Mouse (Mus musculus) activated CD4-positive, CD25-positive, alpha-beta regulatory T cell, adult 4 months (primary cell): ENCODE measurements around the gene Ypel1. TPM values are rescaled to one million over a fixed set of nuclear protein-coding genes. Genes with fewer than 3 reads are reported as not detected.
A peak's percentile ranks its signal among the peaks of the same experiment; 100 is the strongest.

Source experiments
- ATAC-seq: one replicate; pipeline ENCODE4 v1.8.0; 2017
- polyA plus RNA-seq, 2 experiments: library from polyadenylated mRNA; unstranded; fragments of 100-300 nt; shearing (Covaris generic); gene quantifications; one replicate each; pipeline ENCODE4 v1.2.1; 2017

The Ypel1 gene
- polyA plus RNA-seq: 1 to 10 TPM; 3.2 to 3.8 TPM

DNA sequence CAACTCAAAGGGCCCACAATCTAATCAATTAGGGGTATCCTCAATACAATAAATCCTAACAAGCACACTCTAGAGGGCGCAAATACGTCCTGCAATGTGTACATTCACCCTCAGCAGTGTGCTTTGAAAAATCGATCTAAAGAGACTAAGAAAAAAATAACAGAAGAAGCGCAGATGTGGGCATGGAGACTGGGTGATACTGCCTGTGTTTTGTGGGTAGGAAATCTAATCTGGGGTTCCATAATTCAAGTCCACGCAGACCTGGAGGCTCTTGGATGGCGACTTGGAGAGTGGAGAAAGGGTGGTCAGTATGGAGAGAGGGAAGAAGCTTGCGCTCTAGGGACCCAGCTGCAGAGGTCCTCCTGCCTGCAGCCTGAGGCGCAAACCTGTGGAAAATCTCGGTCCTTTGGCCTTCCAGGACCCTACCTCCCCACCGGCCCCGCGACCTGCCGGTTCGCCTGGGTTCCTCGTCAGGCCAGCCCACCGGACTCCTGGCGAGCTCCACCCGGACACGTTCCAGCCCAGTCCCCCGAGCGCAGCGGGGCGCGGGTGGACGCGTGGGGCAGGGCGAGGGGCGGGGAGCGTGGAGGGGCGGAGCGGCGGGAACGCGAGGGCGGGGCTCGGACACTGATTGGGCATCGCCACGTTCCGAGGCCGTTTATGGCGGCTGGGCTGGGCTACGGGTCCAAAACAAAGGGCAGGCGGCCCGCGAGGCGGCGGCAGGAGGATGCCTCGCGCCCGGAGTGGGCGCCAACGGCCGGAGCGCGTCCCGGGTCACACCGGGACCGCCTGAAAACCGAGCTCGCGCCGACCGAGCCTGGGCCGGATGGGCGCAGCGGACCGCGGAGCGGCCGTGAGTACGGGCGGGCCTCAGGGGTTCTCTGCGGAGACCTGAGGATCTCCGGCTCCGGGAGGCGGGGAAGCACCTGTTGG lies at the start of gene Ypel1:
Ypel1 (plus strand) TSS at position 186 of the 933 bp plus-strand sequence.
- ATAC-seq: peak; percentile 79

DNA sequence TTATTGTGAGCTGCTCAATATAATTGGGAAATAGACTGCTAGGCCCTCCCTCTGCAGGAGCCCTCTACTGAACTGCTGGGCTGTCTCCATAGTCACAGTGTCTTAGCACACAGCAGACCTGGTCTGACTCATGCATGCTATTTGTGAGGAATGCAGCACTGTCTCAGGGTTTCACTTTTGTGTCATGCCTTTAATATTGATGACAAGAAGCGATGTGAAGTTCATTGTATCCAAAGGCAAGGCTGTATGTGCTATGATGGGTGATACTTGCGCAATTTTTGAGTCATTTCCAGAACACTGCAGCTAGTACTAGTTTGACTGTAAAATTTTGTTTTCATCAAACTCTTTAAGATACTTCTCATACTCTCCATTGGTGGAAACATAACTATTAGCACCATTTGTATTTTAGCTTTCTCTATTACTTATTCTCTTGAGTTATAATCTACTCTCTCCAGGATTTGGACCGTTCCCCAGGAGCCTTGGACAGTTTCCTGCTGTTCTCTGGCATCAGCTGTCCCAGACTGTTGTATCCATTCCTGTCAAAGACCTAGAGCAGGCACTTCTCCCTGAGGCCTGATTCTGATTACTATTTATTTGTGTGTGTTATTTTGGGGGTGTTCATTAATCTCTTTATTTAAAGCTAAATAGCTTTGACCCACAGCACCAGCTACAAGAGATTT lies 44.9 kb upstream of the Ypel1 start:
- peak; percentile 54 for ATAC-seq

DNA sequence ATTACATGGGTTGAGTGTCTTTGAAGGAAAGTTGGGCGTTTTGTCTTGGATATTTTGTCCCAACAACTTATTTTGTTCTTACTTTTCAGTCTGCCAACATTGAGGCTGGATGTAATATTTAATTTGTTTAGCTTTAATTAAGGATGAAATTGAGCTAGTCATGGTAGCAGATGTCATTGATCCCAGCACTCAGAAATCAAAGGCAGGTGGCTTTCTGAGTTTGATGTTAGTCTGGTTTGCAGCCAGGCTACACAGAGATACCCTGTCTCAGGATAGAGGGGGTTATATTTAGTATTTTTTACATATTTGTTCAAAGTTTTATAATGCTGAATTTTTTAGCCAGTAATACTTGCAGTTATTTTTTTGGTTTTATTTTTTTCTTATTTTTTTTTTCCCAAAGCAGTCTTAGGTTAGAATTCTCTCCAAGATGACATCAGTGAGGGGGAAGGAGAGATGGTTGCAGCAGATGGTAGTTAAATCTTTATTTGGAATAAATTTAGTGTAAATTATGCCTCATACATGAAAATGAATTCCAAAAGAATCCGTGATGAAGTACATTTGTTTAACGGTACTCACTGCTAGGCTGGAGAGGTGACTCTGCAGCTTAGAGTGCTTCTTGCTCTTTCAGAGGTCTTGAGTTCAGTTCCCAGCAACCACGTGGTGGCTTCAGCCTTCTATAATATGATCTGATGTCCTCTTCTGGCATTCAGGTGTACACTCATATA lies 39.4 kb upstream of the Ypel1 start:
- ATAC-seq: no peak

DNA sequence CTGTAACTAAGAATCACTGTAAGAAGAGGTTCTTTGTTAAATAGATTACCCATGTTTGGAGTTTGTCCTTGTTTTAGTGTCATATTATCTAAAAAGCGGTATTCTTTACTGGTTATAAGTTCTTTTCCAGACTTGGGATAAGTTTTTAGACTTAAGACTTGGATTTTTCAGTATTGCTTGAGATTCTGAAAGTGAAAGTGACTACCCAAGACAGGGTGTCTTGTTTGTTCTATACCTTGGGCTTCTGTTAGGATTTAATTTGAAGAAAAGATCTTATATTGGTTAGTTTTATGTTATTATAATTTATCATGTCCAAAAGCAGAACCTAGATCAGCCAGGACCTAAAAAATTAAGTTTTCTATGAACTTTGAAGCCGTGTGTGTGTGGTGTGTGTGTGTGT lies 35.7 kb upstream of the Ypel1 start:
- peak; percentile 54 for ATAC-seq

DNA sequence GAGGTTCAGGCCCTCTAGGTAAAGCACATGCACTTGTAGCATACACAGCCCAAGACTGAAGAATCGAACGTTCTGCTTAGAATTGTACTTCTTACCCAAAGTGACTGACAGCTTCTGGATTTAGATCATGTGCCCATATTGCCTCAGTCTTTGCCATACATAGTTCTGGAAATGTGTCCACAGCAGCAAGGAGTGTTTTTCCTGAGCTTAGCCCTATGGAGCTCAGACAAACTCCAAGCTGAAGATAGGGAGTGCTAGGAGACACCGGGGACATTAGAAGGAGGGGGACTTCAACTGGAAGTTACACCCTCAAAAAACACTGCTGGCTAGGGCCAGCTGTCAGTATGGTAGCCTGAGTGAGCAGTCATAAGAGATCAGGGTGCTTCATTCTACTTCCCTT lies 28.8 kb upstream of the Ypel1 start:
- no peak for ATAC-seq

DNA sequence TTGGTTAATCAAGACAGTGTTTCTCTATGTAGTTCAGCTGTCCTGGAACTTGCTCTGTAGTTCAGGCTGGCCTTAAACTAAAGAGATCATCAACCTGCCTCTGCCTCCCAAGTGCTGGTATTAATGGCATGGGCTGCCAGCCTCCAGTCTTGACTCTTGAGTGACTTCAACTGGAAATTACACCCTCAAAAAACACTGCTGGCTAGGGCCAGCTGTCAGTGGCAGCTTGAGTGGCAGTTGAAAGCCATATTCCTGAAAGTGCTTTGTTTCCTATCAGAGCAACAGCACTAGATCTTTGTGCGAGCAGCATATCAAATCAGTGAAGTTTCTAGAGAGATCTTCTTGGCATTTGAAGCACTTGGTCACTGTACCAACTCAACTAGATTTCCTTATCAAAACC lies 28.1 kb upstream of the Ypel1 start:
- no peak for ATAC-seq

DNA sequence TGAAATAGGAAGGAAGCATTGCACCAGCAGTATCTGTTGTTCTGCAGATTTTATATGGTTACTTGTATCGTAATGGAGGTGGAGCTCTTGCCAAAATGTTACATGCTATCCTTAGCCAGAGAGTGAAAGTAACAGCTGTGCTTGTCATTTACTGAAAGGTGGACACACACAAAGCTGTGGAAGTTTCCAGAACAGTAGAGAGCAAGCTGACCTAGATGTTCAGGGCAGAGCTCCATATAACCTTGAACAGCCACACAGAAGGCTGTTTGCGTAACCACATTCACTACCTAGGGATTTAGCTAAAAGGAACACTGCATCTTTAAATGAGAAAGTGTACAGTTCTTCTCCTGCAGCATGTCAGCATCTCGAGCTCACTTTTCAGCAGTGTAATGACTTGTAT lies 25.2 kb upstream of the Ypel1 start:
- no peak for ATAC-seq

DNA sequence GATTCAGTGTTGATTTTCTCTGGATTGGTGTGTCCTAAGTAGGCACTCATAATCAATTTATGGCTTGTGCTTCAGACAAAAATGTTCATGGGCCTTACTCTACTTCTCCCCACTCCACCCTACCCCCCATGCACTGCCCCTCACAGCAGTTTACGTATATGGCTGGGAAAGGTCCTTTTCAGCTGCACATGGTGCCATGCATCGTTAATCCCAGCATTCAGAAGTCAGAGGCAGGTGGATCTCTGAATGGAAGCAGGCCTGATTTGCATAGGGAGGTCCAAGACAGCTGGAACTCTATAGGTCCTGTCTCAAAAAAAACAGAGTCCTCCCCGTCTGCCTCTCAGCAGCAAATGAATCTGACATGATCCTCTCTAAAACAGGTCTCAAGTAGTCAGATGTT lies 24.2 kb upstream of the Ypel1 start:
- ATAC-seq: no peak

DNA sequence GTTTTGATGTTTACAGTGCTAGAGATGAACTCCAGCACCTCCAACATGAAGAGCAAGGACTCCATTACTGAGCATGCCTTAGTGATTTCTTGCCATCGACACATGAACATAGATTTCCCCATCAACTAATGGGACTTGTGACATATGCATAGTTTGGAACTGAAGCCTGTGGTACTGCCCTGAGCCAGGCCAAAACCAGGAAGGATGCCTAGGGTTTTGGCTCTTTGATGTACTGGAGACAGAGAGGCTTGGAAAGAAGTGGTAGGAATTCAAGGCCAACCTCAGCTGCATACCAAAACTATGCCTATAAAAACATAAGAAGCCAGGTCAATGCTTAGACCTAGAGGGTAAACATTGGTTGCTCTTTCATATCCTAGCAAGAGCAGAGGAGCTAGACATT lies 19.6 kb upstream of the Ypel1 start:
- no peak for ATAC-seq

DNA sequence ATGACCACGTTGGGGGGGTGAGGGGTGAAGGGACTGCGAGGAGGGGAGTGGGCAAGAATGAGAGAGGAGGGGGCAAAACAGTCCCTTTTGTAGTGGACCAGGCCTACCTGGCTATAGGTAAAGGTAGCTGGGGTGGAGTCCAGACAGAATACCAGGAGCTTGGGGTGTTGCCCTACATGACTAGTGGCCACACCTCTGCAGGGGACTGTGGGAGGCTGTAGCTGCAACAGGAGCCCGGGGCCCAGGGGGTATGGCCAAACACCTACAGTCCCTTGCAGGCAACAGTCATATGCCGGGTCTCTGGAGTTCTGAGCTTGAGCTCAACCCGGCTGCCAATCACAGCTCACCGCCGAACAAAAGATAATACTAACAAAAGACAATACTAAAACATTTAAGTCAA lies 17.4 kb upstream of the Ypel1 start:
- no peak for ATAC-seq

DNA sequence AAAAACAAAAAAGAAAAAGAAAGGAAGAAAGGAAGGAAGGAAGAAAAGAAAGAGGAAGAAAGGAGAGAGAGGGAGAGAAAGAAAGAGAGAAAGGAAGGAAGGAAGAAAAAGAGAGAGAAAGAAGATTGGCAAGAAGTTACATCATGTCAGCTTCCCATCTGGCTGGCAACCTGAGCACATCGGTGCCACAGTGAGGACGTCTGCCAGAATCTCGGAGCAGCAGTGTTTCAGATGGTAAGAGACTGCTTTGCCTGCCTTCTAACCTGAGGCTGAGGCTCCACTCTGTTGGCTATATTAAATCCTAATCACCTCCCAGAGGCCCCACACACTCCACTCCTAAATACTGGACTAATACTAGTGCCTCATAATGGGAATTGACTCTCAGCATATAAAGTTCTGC lies 15.6 kb upstream of the Ypel1 start:
- ATAC-seq: no peak

DNA sequence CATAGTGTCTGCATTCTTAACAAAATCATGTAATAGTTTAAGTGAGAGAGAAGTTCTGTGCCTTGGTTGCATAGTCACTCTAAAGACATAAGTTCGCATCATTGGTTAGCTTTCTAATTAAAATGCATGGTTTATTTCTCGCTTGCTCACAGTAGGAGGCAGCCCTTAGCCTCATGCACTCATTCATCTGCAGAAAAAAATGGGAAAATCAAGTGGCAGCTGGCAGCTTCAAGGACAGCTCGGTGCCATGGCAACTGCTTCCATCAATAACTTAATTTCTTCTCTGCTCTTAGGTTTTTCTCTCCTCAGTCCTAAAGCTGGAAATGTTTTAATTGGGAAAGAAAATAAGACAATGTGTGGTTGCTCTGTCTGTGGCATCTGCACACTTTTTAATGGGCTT lies 13.9 kb upstream of the Ypel1 start:
- no peak for ATAC-seq

DNA sequence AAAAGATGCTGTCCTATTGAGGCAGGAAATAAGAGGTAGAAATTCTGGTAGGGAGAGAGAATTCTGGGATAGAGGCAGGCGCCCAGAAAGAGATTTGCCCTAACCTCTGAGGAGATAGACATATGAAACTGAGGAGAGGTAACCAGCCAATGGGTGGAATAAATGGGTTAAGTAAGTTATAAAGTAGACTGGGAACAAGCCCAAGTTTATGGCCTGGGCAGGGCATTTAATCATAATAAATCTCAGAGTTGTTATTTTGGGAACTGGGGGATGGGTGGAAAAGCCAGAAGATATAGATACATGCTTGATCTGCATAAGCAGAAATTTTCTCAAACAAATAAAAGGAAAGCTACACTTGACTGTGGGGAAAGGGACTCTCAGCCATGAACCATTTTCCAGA lies 7.2 kb upstream of the Ypel1 start:
- ATAC-seq: no peak

DNA sequence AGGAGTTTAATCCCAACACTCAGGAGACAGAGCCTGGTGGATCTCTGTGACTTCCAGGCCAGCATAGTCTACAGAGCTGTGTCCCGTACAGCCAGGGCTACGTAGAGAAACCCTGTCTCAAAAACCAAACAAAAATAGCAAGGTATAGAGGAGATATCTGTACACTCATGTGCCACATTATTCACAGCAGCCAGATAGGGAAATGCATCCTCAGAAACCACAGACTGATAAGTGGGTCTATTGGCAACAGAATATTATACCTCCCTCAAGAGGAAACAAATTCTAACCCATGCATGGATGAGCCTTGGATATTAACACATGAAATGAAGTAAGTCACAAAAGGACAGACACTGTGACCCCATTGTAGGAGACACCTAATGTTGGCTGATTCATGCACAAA lies 1.9 kb upstream of the Ypel1 start:
- no peak for ATAC-seq

DNA sequence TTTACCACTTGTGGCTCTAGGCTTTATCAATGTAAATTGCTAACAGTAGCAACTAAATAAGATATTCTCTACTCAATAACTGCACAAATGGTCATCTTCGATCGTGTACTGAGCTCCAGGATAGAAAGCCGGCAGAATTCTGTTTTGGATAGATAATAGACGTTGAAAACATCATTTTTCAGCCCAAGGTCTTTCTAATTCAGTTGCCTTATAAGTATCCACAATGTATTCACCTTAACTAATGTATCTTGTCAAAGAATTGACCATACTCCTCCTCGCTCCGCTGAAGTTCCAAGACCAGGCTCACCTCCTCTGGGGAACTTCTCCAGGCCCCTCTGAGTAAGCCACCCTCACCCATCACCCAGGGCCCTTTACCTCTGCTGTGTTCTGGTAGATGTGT lies 1.2 kb downstream of the Ypel1 start:
- no peak for ATAC-seq

DNA sequence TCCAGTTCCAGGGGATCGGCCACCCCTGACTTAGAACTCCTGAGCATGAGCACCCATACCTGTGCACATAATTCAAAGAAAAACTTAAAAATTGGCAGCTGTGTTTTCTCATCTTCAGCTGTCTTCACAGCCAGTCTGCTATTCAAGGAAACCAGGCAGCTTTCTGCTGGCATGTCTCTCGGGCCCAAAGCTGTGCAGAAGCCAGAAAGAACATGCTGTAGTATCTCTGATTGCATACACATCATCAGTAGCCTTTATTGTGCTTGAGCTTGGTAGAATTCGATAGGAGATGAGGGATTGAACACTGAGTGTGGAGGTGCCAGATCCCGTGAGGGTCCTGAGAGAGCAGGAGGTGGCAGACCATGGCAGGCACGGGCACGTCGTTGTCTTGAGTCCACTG lies 3.5 kb downstream of the Ypel1 start:
- ATAC-seq: no peak

DNA sequence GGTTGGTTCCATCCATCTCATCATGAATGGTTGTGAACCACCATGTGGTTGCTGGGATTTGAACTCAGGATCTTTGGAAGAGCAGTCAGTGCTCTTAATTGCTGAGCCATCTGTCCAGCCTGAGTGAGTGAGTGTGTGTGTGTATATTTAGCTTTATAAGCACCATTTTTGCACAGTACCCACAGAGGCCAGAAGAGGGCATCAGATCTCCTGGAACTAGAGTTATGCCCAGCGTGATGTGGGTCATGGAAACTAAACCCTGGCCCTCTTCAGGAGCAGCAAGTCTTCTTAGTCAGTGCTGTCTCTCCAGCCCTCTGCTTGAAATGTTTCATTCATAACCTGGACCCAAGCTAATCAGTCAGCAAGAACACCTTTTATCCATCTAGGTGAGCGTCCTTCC lies 6.8 kb downstream of the Ypel1 start:
- no peak for ATAC-seq

DNA sequence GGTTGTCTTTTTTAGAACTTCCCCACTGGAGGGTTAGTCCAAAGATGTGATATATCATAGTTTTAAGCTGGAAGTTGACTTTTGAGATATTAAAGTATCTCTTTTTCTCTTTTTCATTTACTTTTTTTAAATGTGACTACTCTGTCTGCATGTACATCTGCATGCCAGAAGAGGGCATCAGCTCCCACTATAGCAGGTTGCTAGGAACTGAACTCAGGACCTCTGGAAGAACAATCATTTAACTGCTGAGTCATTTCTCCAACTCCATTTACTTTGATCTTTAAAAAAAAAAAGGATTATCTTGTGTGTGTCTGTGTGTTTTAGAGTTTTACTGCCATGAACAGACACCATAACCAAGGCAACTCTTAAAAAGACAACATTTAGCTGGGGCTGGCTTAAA lies 7.4 kb downstream of the Ypel1 start:
- ATAC-seq: no peak

DNA sequence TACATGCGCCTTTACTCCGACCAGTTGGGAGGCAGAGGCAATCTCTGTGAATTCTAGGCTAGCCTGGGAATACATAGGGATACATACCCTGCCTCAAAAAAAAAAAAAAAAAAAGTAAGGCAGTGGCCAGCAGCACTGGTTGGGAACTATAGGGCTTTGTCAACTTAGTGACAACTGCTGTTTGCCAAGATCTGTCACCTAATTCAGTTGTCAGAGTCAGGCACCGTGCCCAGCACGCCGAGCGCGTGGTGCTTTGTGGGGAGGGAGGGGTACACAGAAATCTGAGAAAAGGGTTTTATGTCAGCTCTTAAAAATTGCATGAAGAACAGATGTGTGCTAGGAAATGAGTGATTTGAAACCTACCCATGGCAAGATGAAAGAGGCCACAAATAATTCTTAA lies 8.6 kb downstream of the Ypel1 start:
- no peak for ATAC-seq

DNA sequence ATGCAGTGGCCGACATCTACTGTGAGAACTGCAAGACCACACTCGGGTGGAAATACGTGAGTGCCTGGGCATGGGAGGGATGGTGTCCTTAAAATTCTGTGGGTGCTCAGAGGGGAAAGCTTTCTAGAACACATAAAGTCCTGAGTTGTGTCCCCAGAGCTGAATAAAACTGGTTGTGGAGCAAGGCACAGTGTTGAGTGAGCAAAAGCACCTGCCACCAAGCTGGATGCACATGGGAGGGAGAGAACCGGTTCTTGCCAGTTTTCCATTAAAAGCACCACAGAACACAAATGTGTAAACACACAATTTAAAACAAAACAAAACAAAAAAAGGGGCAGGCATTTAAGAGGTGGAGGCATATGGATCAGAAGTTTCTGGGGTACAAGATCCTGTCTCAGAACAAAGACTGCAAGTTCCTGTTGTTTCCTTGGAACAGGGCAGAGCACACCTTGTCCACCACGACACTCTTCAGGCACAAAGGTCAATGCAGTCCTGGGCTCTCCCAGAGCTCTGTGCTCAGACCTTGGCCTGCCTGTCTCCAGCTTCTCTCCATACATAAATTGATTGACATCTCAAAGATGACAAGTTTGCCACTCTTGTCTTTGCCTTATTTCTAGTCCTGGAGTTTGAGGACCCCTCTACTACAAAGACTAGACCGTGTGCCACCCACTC lies 12.8 kb downstream of the Ypel1 start:
- no peak for ATAC-seq

DNA sequence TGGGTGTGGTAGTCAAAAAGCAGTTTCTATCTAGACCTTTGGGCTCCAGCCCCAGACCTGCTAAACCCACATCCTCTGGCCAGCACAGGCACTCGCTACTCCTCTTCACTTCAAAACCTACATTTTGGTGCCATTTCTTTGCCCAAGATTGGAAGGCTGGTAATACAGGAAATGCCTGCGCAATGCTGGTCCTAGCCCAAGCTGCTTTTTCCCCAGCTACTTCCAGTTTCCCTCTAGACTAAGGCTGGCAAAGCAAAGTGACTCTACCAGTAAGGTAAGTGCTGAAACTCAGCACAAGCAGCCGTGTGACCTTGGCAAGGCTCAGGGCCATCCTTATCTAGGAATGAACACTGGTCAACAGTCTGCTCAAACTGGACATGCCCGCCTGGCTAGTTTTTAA lies 16.1 kb downstream of the Ypel1 start:
- ATAC-seq: peak; percentile 63

DNA sequence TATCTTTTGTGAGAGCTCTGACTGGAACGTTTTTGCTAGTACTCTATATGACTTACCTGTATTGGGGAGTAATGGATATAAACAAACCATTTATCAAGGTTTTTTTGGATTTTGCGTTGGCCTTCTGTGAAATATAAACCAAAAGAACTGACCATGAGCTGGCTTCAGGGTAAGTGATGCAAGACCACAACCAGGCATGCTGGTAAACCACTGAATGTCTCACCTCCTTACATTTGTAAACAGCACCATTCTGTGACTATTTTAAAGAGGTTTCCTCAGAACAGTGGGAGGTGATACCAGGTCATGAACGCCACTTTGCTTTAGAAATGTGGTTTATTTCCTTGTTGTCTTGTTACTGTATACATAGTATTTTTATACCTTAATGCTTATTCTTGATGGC lies 16.7 kb downstream of the Ypel1 start:
- ATAC-seq: no peak

DNA sequence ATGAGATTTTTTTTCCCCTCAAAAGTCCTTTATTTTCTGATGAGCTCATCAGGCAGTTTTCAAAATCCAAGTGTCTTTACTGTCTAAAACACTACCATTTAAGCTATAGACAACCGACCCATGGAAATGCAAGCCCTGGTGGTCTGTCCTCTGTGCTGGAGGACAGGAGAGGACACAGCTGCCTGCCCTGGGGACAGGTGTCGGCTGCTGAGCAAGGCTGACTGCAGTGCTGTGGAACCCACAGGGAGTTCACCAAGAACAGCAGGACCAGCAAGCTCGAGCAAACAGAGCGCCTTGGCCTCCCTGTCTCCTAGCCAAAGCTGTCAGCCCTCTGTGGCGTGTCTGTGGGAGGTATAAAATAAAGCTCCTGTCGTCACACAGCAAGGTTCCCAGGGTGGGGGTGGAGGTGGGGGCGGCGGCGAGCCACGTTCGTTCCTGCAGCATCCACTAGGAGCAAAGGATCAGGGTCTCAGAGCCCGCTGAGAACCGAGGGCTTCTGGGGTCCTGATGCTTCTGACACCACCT lies 17.2 kb downstream of the Ypel1 start:
- no peak for ATAC-seq
